Mouse (Mus musculus) thymus, adult 2 months (tissue): ENCODE data around the gene Anapc15-ps.

Experiments used
- CTCF ChIP-seq: fragments of 200-500 bp; IDR thresholded peaks from 2 replicates; pipeline ENCODE4 v1.5.1; 2012; ENCODE audit warnings: mild to moderate bottlenecking, control low read depth, low read length, moderate library complexity, borderline replicate concordance; ENCODE audit not compliant: control insufficient read depth, poor library complexity, insufficient read depth; ENCODE audit errors: extremely low read depth
- POLR2A ChIP-seq: fragments of 200-500 bp; IDR thresholded peaks from 2 replicates; pipeline ENCODE4 v1.6.1; 2012; ENCODE audit warnings: mild to moderate bottlenecking, low read length, control low read depth, moderate library complexity; ENCODE audit not compliant: control insufficient read depth, poor library complexity, insufficient read depth; ENCODE audit errors: extremely low read depth

DNA sequence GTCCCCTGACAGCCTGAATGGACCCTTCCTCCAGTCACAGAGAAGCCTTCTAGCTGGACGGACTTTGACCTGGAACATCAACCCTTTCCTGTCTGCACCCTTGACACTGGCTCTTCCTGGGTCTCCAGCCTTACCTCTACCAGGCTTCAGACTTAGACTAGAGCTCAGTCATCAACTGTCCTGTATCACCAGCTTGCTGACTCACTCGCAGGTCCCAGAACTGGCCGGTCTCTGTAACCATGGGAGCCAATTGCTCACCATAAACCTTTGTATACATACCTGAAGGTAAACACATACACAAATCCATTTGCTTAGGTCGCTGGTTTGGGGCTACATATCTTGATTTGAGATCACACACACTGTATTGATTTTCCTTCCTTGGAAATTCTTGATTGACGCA is 33.8 kb downstream of the Anapc15-ps start:
- no peak for TF ChIP-seq CTCF
- no peak for TF ChIP-seq POLR2A
